Mouse (Mus musculus): ENCODE results near the gene Lgals9. TPM values are rescaled to one million over a fixed set of nuclear protein-coding genes. Genes with fewer than 3 reads are reported as not detected.
"Not testable (repeated sequence)": the region's sequence is repeated elsewhere in the genome, so short reads cannot be mapped to it uniquely, and the experiment has no call there.

The Lgals9 gene
- polyA plus RNA-seq, 1 experiment from 2014 or later: 26.4 TPM

DNA sequence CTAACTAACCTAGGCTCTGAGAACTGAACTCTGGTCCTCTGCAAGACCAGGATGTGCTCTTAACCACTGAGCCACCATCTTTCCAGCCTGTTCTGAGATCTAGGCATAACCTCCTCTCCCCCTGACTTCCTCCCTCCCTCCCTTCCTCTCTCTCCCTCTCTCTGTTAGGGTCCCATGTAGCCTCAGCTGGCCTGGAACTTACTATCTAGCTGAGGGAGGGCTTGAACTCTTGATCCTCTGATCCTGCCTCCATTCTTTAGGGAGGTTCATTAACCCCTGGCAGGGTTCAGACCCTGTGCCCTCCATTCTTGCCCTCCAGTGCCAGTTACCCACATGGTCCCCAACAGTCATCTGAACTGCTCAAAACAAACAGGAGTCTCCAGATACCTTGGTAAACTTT is 28.3 kb upstream of the Lgals9 start:
- no peak for ATAC-seq (ENCODE audit: low FRiP score, low TSS enrichment)

GRCm38 (mm10) chr11:79012529-79012928 is 27.8 kb upstream of the Lgals9 start:
- 91% methylated on average over 2 of the region's 2 CpGs for WGBS
- Histone ChIP-seq H3K4me1 (ENCODE audit: control insufficient read depth, insufficient read depth, low read length) (0 out of 2 replicates have a peak, but pooled peaks cover 6% of the 10 kb centered on the region), H3K4me2 (replicated peaks; ENCODE audit: low read depth, low read length) (no peak overlapping the region), H3K36me3 (ENCODE audit: control insufficient read depth, insufficient read depth, low read length) (0 out of 2 replicates have a peak, but pooled peaks cover 8% of the 10 kb centered on the region), H3K9me3 (ENCODE audit: control insufficient read depth, low read length) (no peaks in the 10 kb centered on the region), H3K4me3 (ENCODE audit: low read length) (no peak overlapping the region), H3K27ac (ENCODE audit: low read depth, low read length) (no peak overlapping the region), H3K27me3 (ENCODE audit: control insufficient read depth, insufficient read depth, low read length) (no peaks in the 10 kb centered on the region), H3K9ac (ENCODE audit: low read depth, low read length) (no peak overlapping the region)
- ATAC-seq (ENCODE audit: low FRiP score, low TSS enrichment): no peak

More for the DNA sequence above, 28.3 kb upstream of the Lgals9 start:
- Histone ChIP-seq H3K27me3 (ENCODE audit: control insufficient read depth, insufficient read depth, low read length) (no peaks in the 10 kb centered on the region), H3K27ac (ENCODE audit: low read depth, low read length) (no peak overlapping the region), H3K4me1 (ENCODE audit: control insufficient read depth, insufficient read depth, low read length) (0 out of 2 replicates have a peak, but pooled peaks cover 6% of the 10 kb centered on the region), H3K9ac (ENCODE audit: low read depth, low read length) (no peak overlapping the region), H3K4me2 (replicated peaks; ENCODE audit: low read depth, low read length) (no peak overlapping the region), H3K4me3 (ENCODE audit: low read length) (no peak overlapping the region), H3K36me3 (ENCODE audit: control insufficient read depth, insufficient read depth, low read length) (0 out of 2 replicates have a peak, but pooled peaks cover 8% of the 10 kb centered on the region), H3K9me3 (ENCODE audit: control insufficient read depth, low read length) (no peaks in the 10 kb centered on the region)

GRCm38 (mm10) chr11:79008891-79009290 is 24.1 kb upstream of the Lgals9 start:
- no peak overlapping the region for H3K9ac ChIP-seq (ENCODE audit: low read depth, low read length)
- H3K9me3 ChIP-seq (ENCODE audit: control insufficient read depth, low read length): no peaks in the 10 kb centered on the region
- no peaks in the 10 kb centered on the region for H3K27me3 ChIP-seq (ENCODE audit: control insufficient read depth, insufficient read depth, low read length)
- ATAC-seq (ENCODE audit: low FRiP score, low TSS enrichment): no peak
- H3K4me3 ChIP-seq (ENCODE audit: low read length): no peak overlapping the region
- WGBS: 89% methylated on average over 7 of the region's 7 CpGs
- no peak overlapping the region for H3K4me2 ChIP-seq (replicated peaks; ENCODE audit: low read depth, low read length)
- no peak overlapping the region for H3K27ac ChIP-seq (ENCODE audit: low read depth, low read length)
- H3K36me3 ChIP-seq (ENCODE audit: control insufficient read depth, insufficient read depth, low read length): no peaks in the 10 kb centered on the region
- no peaks in the 10 kb centered on the region; the same call in 1 of the 2 replicates for H3K4me1 ChIP-seq (ENCODE audit: control insufficient read depth, insufficient read depth, low read length)

DNA sequence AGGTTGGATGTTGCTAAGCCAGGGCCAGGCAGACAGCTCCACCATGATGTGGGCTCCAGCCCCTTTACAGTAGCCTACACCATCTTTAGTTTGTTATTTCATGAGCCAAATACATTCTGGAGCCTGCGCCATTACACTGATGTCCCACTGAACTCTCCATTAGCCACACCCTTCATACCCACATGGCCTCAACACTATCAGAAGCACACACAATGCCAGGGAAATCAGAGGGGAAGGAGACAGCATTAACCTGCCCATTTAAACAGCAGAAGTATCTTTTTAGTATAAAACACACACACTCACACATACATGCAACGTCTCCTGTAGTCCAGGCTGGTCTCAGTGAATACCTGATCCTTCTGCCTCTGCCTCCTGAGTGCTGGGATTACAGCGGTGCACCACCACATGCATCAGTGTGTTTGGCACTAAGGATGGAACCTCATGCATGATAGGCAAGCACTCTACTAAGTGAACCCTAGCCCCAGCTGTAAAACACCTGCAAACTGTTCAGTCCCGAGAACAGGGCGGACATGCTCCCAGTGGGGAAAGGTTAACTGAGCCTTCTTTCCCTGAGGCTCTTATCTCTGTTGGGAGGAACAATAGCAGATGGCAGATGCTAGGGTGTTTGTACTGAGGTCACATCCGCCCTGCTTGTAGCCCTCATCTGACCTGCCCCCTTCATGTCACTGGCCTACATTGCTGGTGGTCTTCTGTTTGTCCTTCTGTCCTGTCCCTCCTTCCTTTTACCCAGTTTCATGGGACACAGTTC is 23.4 kb upstream of the Lgals9 start:
- Histone ChIP-seq H3K9ac (ENCODE audit: low read depth, low read length) (no peak overlapping the region), H3K27me3 (ENCODE audit: control insufficient read depth, insufficient read depth, low read length) (no peaks in the 10 kb centered on the region), H3K9me3 (ENCODE audit: control insufficient read depth, low read length) (no peaks in the 10 kb centered on the region), H3K27ac (ENCODE audit: low read depth, low read length) (no peak overlapping the region), H3K4me1 (ENCODE audit: control insufficient read depth, insufficient read depth, low read length) (peaks cover 4% of the 10 kb centered on the region), H3K4me2 (replicated peaks; ENCODE audit: low read depth, low read length) (no peak overlapping the region), H3K36me3 (ENCODE audit: control insufficient read depth, insufficient read depth, low read length) (no peaks in the 10 kb centered on the region), H3K4me3 (ENCODE audit: low read length) (no peak overlapping the region)
- 85% methylated on average over 6 of the region's 6 CpGs for WGBS
- no peak for ATAC-seq (ENCODE audit: low FRiP score, low TSS enrichment)

DNA sequence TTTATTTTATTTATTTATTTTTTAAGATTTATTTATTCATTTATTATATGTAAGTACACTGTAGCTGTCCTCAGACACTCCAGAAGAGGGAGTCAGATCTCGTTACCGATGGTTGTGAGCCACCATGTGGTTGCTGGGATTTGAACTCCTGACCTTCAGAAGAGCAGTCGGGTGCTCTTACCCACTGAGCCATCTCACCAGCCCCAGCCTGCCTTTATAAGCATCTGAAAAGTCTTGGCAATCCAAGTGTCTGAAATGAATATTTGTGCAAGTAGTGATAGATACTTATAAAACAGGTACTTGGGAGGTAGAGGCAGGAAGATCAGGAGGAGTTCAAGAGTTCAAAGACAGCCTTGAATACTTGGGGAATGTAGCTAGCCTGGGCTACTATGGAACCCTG is 22.6 kb upstream of the Lgals9 start:
- not testable (repeated sequence) for H3K4me2 ChIP-seq (replicated peaks; ENCODE audit: low read depth, low read length); H3K36me3 ChIP-seq (ENCODE audit: control insufficient read depth, insufficient read depth, low read length); H3K4me3 ChIP-seq (ENCODE audit: low read length); H3K9me3 ChIP-seq (ENCODE audit: control insufficient read depth, low read length); H3K27me3 ChIP-seq (ENCODE audit: control insufficient read depth, insufficient read depth, low read length); H3K9ac ChIP-seq (ENCODE audit: low read depth, low read length); ATAC-seq (ENCODE audit: low FRiP score, low TSS enrichment); H3K27ac ChIP-seq (ENCODE audit: low read depth, low read length)
- peaks cover 10% of the 10 kb centered on the region for H3K4me1 ChIP-seq (ENCODE audit: control insufficient read depth, insufficient read depth, low read length)
- WGBS: 96% methylated on average over 3 of the region's 3 CpGs

- no peak for ATAC-seq (ENCODE audit: low FRiP score, low TSS enrichment)
- no peak overlapping the region for H3K4me3 ChIP-seq (ENCODE audit: low read length)
- 75% methylated on average over 5 of the region's 5 CpGs for WGBS
- no peak overlapping the region for H3K9ac ChIP-seq (ENCODE audit: low read depth, low read length)
- H3K4me1 ChIP-seq (ENCODE audit: control insufficient read depth, insufficient read depth, low read length): peaks cover 13% of the 10 kb centered on the region
- no peaks in the 10 kb centered on the region for H3K36me3 ChIP-seq (ENCODE audit: control insufficient read depth, insufficient read depth, low read length)
- no peak overlapping the region for H3K27ac ChIP-seq (ENCODE audit: low read depth, low read length)
- no peaks in the 10 kb centered on the region for H3K27me3 ChIP-seq (ENCODE audit: control insufficient read depth, insufficient read depth, low read length)
- no peaks in the 10 kb centered on the region for H3K9me3 ChIP-seq (ENCODE audit: control insufficient read depth, low read length)
- no peak overlapping the region for H3K4me2 ChIP-seq (replicated peaks; ENCODE audit: low read depth, low read length)
These were observed 21.7 kb upstream of the Lgals9 start for GRCm38 (mm10) chr11:79006417-79006816.

DNA sequence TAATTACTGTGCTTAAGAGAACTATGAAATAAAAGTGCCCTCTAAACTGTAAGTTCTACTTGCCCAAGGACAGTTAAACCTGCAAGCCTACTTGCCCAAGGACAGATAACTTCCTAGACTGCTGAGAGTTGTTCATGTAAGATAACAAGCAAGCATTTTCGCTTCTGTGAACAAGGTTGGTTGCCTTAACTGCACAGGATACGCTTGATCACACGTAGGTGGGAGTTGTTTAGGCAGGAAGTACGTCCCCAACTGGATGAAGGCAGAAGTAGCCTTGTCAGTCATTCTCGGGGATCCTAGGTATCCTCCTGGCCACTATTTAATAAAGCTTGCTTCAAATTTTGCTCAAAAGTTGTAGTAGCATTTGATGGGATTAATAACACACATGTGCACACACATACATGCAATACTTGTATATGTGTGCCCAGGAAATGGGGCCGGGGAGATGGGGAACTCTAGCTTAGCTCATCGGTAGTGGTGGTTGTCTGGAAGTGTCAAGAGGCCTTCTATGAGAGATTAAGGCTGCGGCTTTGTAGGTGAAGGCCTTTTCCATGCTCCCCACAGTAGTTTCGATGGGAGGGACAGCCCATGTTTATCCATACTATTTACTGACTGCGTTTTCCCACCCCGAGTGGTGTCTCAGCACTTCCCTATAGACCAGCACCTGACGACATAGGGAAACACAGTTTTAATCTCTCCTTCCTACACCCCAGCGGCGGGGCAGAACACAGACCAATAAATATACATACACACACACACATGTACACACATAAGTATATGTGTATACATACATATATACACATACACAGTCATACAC is 21.0 kb upstream of the Lgals9 start:
- Histone ChIP-seq H3K27me3 (ENCODE audit: control insufficient read depth, insufficient read depth, low read length) (no peaks in the 10 kb centered on the region), H3K4me2 (replicated peaks; ENCODE audit: low read depth, low read length) (no peak overlapping the region), H3K9ac (ENCODE audit: low read depth, low read length) (no peak overlapping the region), H3K4me1 (ENCODE audit: control insufficient read depth, insufficient read depth, low read length) (peaks cover 13% of the 10 kb centered on the region), H3K4me3 (ENCODE audit: low read length) (no peak overlapping the region), H3K27ac (ENCODE audit: low read depth, low read length) (no peak overlapping the region), H3K9me3 (ENCODE audit: control insufficient read depth, low read length) (no peaks in the 10 kb centered on the region), H3K36me3 (ENCODE audit: control insufficient read depth, insufficient read depth, low read length) (no peaks in the 10 kb centered on the region)
- no peak for ATAC-seq (ENCODE audit: low FRiP score, low TSS enrichment)
- 80% methylated on average over 14 of the region's 14 CpGs for WGBS

DNA sequence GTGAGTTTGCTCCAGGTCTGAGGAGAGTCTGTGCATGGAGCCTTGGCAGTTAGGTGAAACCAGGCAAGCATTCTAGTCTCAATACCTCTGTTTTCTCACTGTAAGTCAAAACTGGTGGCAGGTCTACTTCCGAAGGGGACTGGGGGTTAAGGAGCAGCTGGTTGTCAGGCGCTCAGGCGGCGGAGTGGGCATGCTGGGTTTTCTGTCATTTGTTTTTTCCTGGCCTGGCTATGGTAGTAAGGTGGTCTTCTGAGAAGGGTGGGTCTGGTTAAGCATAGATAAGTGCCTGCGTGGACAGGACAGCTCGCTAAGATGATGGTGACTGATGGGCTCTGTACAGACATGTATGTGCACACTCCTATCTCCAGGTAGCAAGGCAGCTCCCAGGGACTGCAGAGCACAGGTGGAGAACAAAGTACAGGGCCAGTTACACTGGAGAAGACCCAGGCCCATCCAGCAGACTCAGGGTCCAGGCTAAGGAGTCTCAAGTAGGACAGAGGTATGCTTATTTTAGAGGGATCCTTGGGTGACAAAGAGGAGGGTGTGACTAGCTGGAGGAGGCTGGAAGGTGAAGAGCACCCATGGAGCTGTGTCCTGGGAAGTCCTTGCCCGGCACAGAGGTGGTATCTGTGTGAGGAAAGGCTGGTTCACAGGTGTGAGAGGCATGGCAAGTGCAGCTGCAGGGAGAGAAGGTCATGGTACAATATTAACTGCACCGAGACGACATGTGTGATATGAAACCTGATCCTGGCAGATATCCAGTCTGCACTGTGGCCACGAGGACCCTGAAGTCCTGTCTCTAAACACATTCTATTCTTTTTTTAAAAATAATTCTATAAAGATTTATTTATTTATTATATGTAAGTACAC is 19.3 kb upstream of the Lgals9 start:
- H3K4me2 ChIP-seq (replicated peaks; ENCODE audit: low read depth, low read length): no peak overlapping the region
- H3K9ac ChIP-seq (ENCODE audit: low read depth, low read length): no peak overlapping the region
- H3K27me3 ChIP-seq (ENCODE audit: control insufficient read depth, insufficient read depth, low read length): no peaks in the 10 kb centered on the region
- H3K27ac ChIP-seq (ENCODE audit: low read depth, low read length): no peak overlapping the region
- no peak for ATAC-seq (ENCODE audit: low FRiP score, low TSS enrichment)
- H3K4me3 ChIP-seq (ENCODE audit: low read length): no peak overlapping the region
- H3K9me3 ChIP-seq (ENCODE audit: control insufficient read depth, low read length): no peaks in the 10 kb centered on the region
- H3K36me3 ChIP-seq (ENCODE audit: control insufficient read depth, insufficient read depth, low read length): no peaks in the 10 kb centered on the region
- WGBS: 73% methylated on average over 10 of the region's 10 CpGs
- peaks cover 13% of the 10 kb centered on the region for H3K4me1 ChIP-seq (ENCODE audit: control insufficient read depth, insufficient read depth, low read length)

Measured in kidney, embryonic 14.5 days (tissue).